Mouse (Mus musculus): ENCODE measurements around the gene Syde2.

DNA sequence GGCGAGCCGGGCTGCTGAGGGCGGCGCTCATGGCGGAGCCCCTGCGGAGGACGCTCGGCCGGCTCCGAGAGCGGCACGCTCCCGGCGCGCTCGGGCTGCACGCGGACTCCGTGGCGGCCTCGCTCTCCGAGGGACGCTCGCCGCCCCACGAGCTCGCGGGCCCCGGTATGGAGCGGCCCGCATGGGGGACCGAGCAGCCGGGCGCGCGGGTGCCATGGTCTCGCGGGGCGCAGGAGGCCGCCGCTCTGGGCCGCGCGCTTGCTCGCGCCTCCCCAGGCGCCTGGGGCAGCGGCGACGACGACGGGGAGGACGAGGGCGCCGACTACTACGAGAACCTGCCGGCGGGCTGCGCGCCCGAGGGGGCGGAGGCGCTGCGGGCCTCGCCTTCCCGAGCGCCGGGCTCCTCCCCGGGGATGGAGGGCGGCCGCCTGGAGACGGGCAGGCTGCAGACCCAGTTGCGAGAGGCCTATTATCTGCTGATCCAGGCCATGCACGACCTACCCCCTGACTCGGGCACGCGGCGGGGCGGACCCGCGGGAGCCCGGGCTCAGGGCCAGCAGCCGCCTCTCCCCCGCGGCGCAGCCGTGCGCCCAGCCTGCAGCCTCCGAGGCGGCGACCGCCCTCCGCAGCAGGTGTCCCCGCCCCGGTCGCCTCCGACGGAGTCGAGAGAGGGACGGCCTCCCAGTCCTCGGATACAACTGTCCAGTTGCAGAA, 457 bp downstream of the Syde2 start:
- no peak for TF ChIP-seq IRF4 (IDR thresholded peaks at IDR 0.05; ENCODE audit: low read depth, low read length)
- no peak for TF ChIP-seq E2F4 (IDR thresholded peaks at IDR 0.05; ENCODE audit: insufficient replicate concordance, low read depth, low read length)
- TF ChIP-seq NRF1 (IDR thresholded peaks at IDR 0.05; ENCODE audit: low read depth, low read length): no peak
- no peak for TF ChIP-seq UBTF (IDR thresholded peaks at IDR 0.05; ENCODE audit: low read depth, low read length)
- no peak for TF ChIP-seq EP300 (IDR thresholded peaks at IDR 0.05; ENCODE audit: low read length)
- TF ChIP-seq USF1 (IDR thresholded peaks at IDR 0.05; ENCODE audit: low read depth, low read length): no peak
- no peak for TF ChIP-seq CTCF (conservative IDR thresholded peaks at IDR 0.05 in 1 of 2, IDR thresholded peaks at IDR 0.05 in 1 of 2; ENCODE audit: low read depth in 2 of 2, low read length in 2 of 2)
- TF ChIP-seq POLR2A (IDR thresholded peaks at IDR 0.05; ENCODE audit: low read depth, low read length): no peak
- no peak for TF ChIP-seq HCFC1 (IDR thresholded peaks at IDR 0.05; ENCODE audit: low read depth, low read length)
- no peak for TF ChIP-seq MAFK (IDR thresholded peaks at IDR 0.05; ENCODE audit: insufficient replicate concordance, low read length)
- TF ChIP-seq GABPA (IDR thresholded peaks at IDR 0.05; ENCODE audit: insufficient replicate concordance, low read depth, low read length): no peak
- no peak for TF ChIP-seq MAX (IDR thresholded peaks at IDR 0.05; ENCODE audit: low read length)

Measured in CH12.LX (cell line).